Mouse (Mus musculus): ENCODE data around the gene Tmem229a. TPM values are rescaled to one million over a fixed set of nuclear protein-coding genes. Genes with fewer than 3 reads are reported as not detected.

The Tmem229a gene
- 0.07 TPM for polyA plus RNA-seq (2017; shearing (Covaris generic))

DNA sequence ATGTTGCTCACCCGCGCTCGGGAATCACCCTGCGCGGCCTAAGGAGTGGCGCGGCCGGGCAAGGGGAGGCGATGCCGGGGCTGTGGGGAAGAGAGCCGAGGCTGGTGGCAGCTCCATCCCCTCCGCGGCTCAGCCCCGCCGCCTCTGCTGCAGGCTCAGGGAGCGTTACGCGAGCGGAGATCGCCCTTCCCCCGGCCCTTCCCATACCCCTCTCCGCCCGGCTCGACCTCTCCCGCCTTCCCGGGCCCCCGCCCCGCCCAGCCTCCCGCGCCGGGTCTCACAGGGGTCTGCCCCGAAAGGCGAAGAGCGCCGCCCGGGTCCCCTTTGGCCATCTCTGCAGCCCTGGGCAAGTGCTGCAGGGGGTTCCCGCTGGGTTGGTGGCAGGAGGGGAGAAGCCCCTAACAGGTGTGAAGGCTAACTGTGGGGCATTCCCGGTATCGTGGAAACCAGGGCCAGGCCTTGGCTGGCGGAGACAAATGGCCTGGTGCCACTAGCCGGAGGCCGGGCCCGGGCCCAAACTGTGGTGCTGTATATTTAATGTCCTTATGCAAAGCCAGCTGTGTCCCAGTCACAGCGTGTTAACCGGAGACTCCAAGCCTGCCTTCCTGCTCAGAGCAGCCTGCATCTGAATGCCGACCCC lies at the start of gene Tmem229a:
Tmem229a (minus strand) TSS at position 352 of the 640 bp plus-strand sequence.

Other genes with a start within 250 kb of the Tmem229a start
- 0.17 TPM for gene Hyal6, start 223.1 kb downstream of the Tmem229a start, polyA plus RNA-seq (2017; shearing (Covaris generic))
- gene Hyal4, start 208.0 kb downstream of the Tmem229a start, polyA plus RNA-seq (2017; shearing (Covaris generic)), result not detected
- not detected for gene Spam1, start 165.1 kb downstream of the Tmem229a start, polyA plus RNA-seq (2017; shearing (Covaris generic))
- gene Hyal5, start 98.3 kb downstream of the Tmem229a start, polyA plus RNA-seq (2017; shearing (Covaris generic)), result not detected

Data from effector memory CD4-positive, alpha-beta T cell, adult 5 months (primary cell).